Mouse (Mus musculus): ENCODE results near the gene Vrtn. TPM values are rescaled to one million over a fixed set of nuclear protein-coding genes. Genes with fewer than 3 reads are reported as not detected.
A peak's percentile ranks its signal among the peaks of the same experiment; 100 is the strongest.

The Vrtn gene
- total RNA-seq, 2 experiments from 2014 or later: not detected

GRCm38 (mm10) chr12:84631867-84632266 lies 9.0 kb upstream of the Vrtn start:
- intact Hi-C loops (cut with DNase I): no loop called here
- Histone ChIP-seq H3K4me3 (no peak overlapping the region), H3K27ac (no peak overlapping the region)
- no peak for TF ChIP-seq CTCF (IDR thresholded peaks at IDR 0.05)
- DNase-seq (ENCODE audit: extremely low spot score in 1 of 2, low spot score in 2 of 2): no peak

GRCm38 (mm10) chr12:84640253-84640652 lies 566 bp upstream of the Vrtn start:
- no peak for TF ChIP-seq CTCF (IDR thresholded peaks at IDR 0.05)
- DNase-seq (ENCODE audit: extremely low spot score in 1 of 2, low spot score in 2 of 2): no peak
- no peak overlapping the region for H3K4me3 ChIP-seq
- no peak overlapping the region for H3K27ac ChIP-seq
- intact Hi-C loops (cut with DNase I): no loop called here

- no peak for DNase-seq (ENCODE audit: extremely low spot score in 1 of 2, low spot score in 2 of 2)
- Histone ChIP-seq H3K4me3 (no peak overlapping the region), H3K27ac (no peak overlapping the region)
- TF ChIP-seq CTCF (IDR thresholded peaks at IDR 0.05): no peak
- intact Hi-C loops (cut with DNase I): no loop called here
Measured at GRCm38 (mm10) chr12:84650234-84650633, 9.4 kb downstream of the Vrtn start.

GRCm38 (mm10) chr12:84653912-84654311 lies 13.1 kb downstream of the Vrtn start:
- DNase-seq (ENCODE audit: extremely low spot score in 1 of 2, low spot score in 2 of 2): peak; percentile 51 to 69
- Histone ChIP-seq H3K4me3 (no peak overlapping the region), H3K27ac (no peak overlapping the region)
- TF ChIP-seq CTCF (IDR thresholded peaks at IDR 0.05): peak; percentile 96
- intact Hi-C loops (cut with DNase I): loop anchor here (1.0 kb wide), 1 partner anchor 101 kb away; no protein-coding TSS in a partner anchor

GRCm38 (mm10) chr12:84670555-84670954 lies 29.7 kb downstream of the Vrtn start:
- intact Hi-C loops (cut with DNase I): loop anchor here (5.0 kb wide), 1 partner anchor 82 kb away; no protein-coding TSS in a partner anchor

GRCm38 (mm10) chr12:84671646-84672045 lies 30.8 kb downstream of the Vrtn start:
- H3K4me3 ChIP-seq: no peak overlapping the region
- no peak for DNase-seq (ENCODE audit: extremely low spot score in 1 of 2, low spot score in 2 of 2)
- H3K27ac ChIP-seq: no peak overlapping the region
- intact Hi-C loops (cut with DNase I): loop anchor here (5.0 kb wide), 1 partner anchor 81 kb away; no protein-coding TSS in a partner anchor
- no peak for TF ChIP-seq CTCF (IDR thresholded peaks at IDR 0.05)

More at GRCm38 (mm10) chr12:84670555-84670954, 29.7 kb downstream of the Vrtn start:
- TF ChIP-seq CTCF (IDR thresholded peaks at IDR 0.05): peak; percentile 34
- Histone ChIP-seq H3K4me3 (no peak overlapping the region), H3K27ac (no peak overlapping the region)
- no peak for DNase-seq (ENCODE audit: extremely low spot score in 1 of 2, low spot score in 2 of 2)

GRCm38 (mm10) chr12:84674666-84675526 lies 34.1 kb downstream of the Vrtn start:
- Histone ChIP-seq H3K4me3 (no peak overlapping the region), H3K27ac (no peak overlapping the region)
- intact Hi-C loops (cut with DNase I): loop anchor here (5.0 kb wide), 1 partner anchor 77 kb away; no protein-coding TSS in a partner anchor
- TF ChIP-seq CTCF (IDR thresholded peaks at IDR 0.05): no peak
- DNase-seq (ENCODE audit: extremely low spot score in 1 of 2, low spot score in 2 of 2): no peak

GRCm38 (mm10) chr12:84676011-84676410 lies 35.2 kb downstream of the Vrtn start:
- TF ChIP-seq CTCF (IDR thresholded peaks at IDR 0.05): no peak
- intact Hi-C loops (cut with DNase I): no loop called here
- no peak for DNase-seq (ENCODE audit: extremely low spot score in 1 of 2, low spot score in 2 of 2)
- H3K4me3 ChIP-seq: no peak overlapping the region
- no peak overlapping the region for H3K27ac ChIP-seq

- H3K27ac ChIP-seq: no peak overlapping the region
- intact Hi-C loops (cut with DNase I): no loop called here
- H3K4me3 ChIP-seq: no peak overlapping the region
- no peak for TF ChIP-seq CTCF (IDR thresholded peaks at IDR 0.05)
- no peak for DNase-seq (ENCODE audit: extremely low spot score in 1 of 2, low spot score in 2 of 2)
Measured at GRCm38 (mm10) chr12:84684569-84684968, 43.8 kb downstream of the Vrtn start.

- no peak overlapping the region for H3K4me3 ChIP-seq
- H3K27ac ChIP-seq: no peak overlapping the region
- no peak for DNase-seq (ENCODE audit: extremely low spot score in 1 of 2, low spot score in 2 of 2)
- intact Hi-C loops (cut with DNase I): no loop called here
- no peak for TF ChIP-seq CTCF (IDR thresholded peaks at IDR 0.05)
Measured at GRCm38 (mm10) chr12:84686176-84686575, 45.4 kb downstream of the Vrtn start.

GRCm38 (mm10) chr12:84687531-84687930 lies 46.7 kb downstream of the Vrtn start:
- H3K4me3 ChIP-seq: no peak overlapping the region
- no peak overlapping the region for H3K27ac ChIP-seq
- intact Hi-C loops (cut with DNase I): no loop called here
- DNase-seq (ENCODE audit: extremely low spot score in 1 of 2, low spot score in 2 of 2): no peak
- no peak for TF ChIP-seq CTCF (IDR thresholded peaks at IDR 0.05)

- DNase-seq (ENCODE audit: extremely low spot score in 1 of 2, low spot score in 2 of 2): no peak
- H3K27ac ChIP-seq: no peak overlapping the region
- no peak for TF ChIP-seq CTCF (IDR thresholded peaks at IDR 0.05)
- intact Hi-C loops (cut with DNase I): no loop called here
- no peak overlapping the region for H3K4me3 ChIP-seq
Measured at GRCm38 (mm10) chr12:84689051-84689450, 48.2 kb downstream of the Vrtn start.

Data from left cerebral cortex, adult 2 months (tissue).